Mouse (Mus musculus) liver, embryonic 12.5 days (tissue): ENCODE measurements around the gene Nrl. TPM values are rescaled to one million over a fixed set of nuclear protein-coding genes. Genes with fewer than 3 reads are reported as not detected.

Source experiments
- ATAC-seq: fragments of 200-750 bp; cut with Nextera tagmentation; 2 replicates; pipeline ENCODE4 v1.8.0; 2017; ENCODE audit warnings: moderate number of reproducible peaks, mild to moderate bottlenecking, moderate library complexity
- H3K27ac ChIP-seq: fragments of 300-500 bp; sonication (generic); 2 replicates; pipeline ENCODE4 v1.5.1; 2016; ENCODE audit warnings: mild to moderate bottlenecking
- H3K27me3 ChIP-seq: fragments of 300-500 bp; sonication (generic); replicated peaks from 2 replicates; pipeline ENCODE4 v1.6.1; 2016; ENCODE audit warnings: mild to moderate bottlenecking, moderate library complexity
- H3K36me3 ChIP-seq: fragments of 300-500 bp; sonication (generic); 2 replicates; pipeline ENCODE4 v1.6.1; 2016; ENCODE audit warnings: mild to moderate bottlenecking, moderate library complexity
- H3K4me1 ChIP-seq: fragments of 300-500 bp; sonication (generic); 2 replicates; pipeline ENCODE4 v1.6.1; 2016
- H3K4me2 ChIP-seq: fragments of 300-500 bp; sonication (generic); 2 replicates; pipeline ENCODE4 v1.6.1; 2016; ENCODE audit warnings: mild to moderate bottlenecking, moderate library complexity
- H3K4me3 ChIP-seq: fragments of 300-500 bp; sonication (generic); 2 replicates; pipeline ENCODE4 v1.5.1; 2016; ENCODE audit warnings: mild to moderate bottlenecking, moderate library complexity
- H3K9ac ChIP-seq: fragments of 300-500 bp; sonication (generic); 2 replicates; pipeline ENCODE4 v1.6.1; 2016; ENCODE audit warnings: mild to moderate bottlenecking, moderate library complexity
- H3K9me3 ChIP-seq: fragments of 300-500 bp; sonication (generic); replicated peaks from 2 replicates; pipeline ENCODE4 v1.6.1; 2016; ENCODE audit warnings: mild to moderate bottlenecking, moderate library complexity
- WGBS: fragments of 180-500 bp; shearing (Covaris S2); methylation state at CpG from one replicate; pipeline ENCODE4 v1.1.7; 2016; ENCODE audit not compliant: insufficient replicate concordance; 5-methylcytosine and 5-hydroxymethylcytosine counted together
- polyA plus RNA-seq: library from polyadenylated mRNA; unstranded; fragments of >200 nt; fragmentation: Nextera tagmentation; extraction: Ambion mirVana; gene quantifications from 2 replicates; pipeline ENCODE4 v1.2.1, GENCODE M21; 2016

Gene Nrl
- polyA plus RNA-seq, 1 experiment from 2014 or later: not detected

GRCm38 (mm10) chr14:55524062-55524461, 719 bp downstream of the Nrl start:
- no peak for ATAC-seq
- Histone ChIP-seq H3K4me2 (no peak overlapping the region), H3K36me3 (no peaks in the 10 kb centered on the region), H3K9me3 (no peaks in the 10 kb centered on the region), H3K4me1 (peaks cover 19% of the 10 kb centered on the region), H3K4me3 (no peak overlapping the region), H3K9ac (no peak overlapping the region), H3K27me3 (peaks cover 82% of the 10 kb centered on the region), H3K27ac (no peak overlapping the region)
- WGBS: 38% methylated on average over 4 of the region's 4 CpGs

GRCm38 (mm10) chr14:55520451-55521361, 4.1 kb downstream of the Nrl start:
- ATAC-seq: no peak
- Histone ChIP-seq H3K4me2 (peak overlapping the region; percentile 68), H3K36me3 (no peaks in the 10 kb centered on the region), H3K4me3 (peak overlapping the region; percentile 49), H3K9me3 (no peaks in the 10 kb centered on the region), H3K27ac (no peak overlapping the region), H3K9ac (peak overlapping the region; percentile 34), H3K4me1 (peaks cover 19% of the 10 kb centered on the region), H3K27me3 (peaks cover 100% of the 10 kb centered on the region)
- WGBS: 1% methylated on average over 61 of the region's 61 CpGs

- H3K4me3 ChIP-seq: no peak overlapping the region
- H3K27ac ChIP-seq: no peak overlapping the region
- peaks cover 18% of the 10 kb centered on the region for H3K4me1 ChIP-seq
- H3K9ac ChIP-seq: no peak overlapping the region
- ATAC-seq: no peak
- 50% methylated on average over 4 of the region's 4 CpGs for WGBS
- H3K27me3 ChIP-seq: peaks cover 100% of the 10 kb centered on the region
- H3K9me3 ChIP-seq: no peaks in the 10 kb centered on the region
- no peaks in the 10 kb centered on the region for H3K36me3 ChIP-seq
- H3K4me2 ChIP-seq: no peak overlapping the region
Measured at GRCm38 (mm10) chr14:55519604-55520003, 5.2 kb downstream of the Nrl start.

GRCm38 (mm10) chr14:55518897-55519296, 5.9 kb downstream of the Nrl start:
- 63% methylated on average over 2 of the region's 2 CpGs for WGBS
- Histone ChIP-seq H3K27me3 (peaks cover 100% of the 10 kb centered on the region), H3K9ac (no peak overlapping the region), H3K4me2 (no peak overlapping the region), H3K4me3 (no peak overlapping the region), H3K9me3 (no peaks in the 10 kb centered on the region), H3K4me1 (peaks cover 18% of the 10 kb centered on the region), H3K27ac (no peak overlapping the region), H3K36me3 (no peaks in the 10 kb centered on the region)
- ATAC-seq: no peak

GRCm38 (mm10) chr14:55515846-55516245, 8.9 kb downstream of the Nrl start:
- H3K4me3 ChIP-seq: no peak overlapping the region
- H3K9ac ChIP-seq: no peak overlapping the region
- peaks cover 99% of the 10 kb centered on the region for H3K27me3 ChIP-seq
- no peaks in the 10 kb centered on the region for H3K36me3 ChIP-seq
- WGBS: 72% methylated on average over 4 of the region's 4 CpGs
- H3K4me2 ChIP-seq: no peak overlapping the region
- H3K4me1 ChIP-seq: peaks cover 29% of the 10 kb centered on the region
- no peaks in the 10 kb centered on the region for H3K9me3 ChIP-seq
- H3K27ac ChIP-seq: no peak overlapping the region
- no peak for ATAC-seq

GRCm38 (mm10) chr14:55513927-55514326, 10.9 kb downstream of the Nrl start:
- peak overlapping the region; percentile 25 for H3K4me2 ChIP-seq
- peaks cover 97% of the 10 kb centered on the region for H3K27me3 ChIP-seq
- peaks cover 30% of the 10 kb centered on the region for H3K4me1 ChIP-seq
- H3K36me3 ChIP-seq: no peaks in the 10 kb centered on the region
- ATAC-seq: peak; percentile 65
- H3K4me3 ChIP-seq: no peak overlapping the region
- no peak overlapping the region for H3K27ac ChIP-seq
- no peaks in the 10 kb centered on the region for H3K9me3 ChIP-seq
- 25% methylated on average over 10 of the region's 10 CpGs for WGBS
- no peak overlapping the region for H3K9ac ChIP-seq

- Histone ChIP-seq H3K27me3 (peaks cover 90% of the 10 kb centered on the region), H3K36me3 (no peaks in the 10 kb centered on the region), H3K4me3 (no peak overlapping the region), H3K4me2 (no peak overlapping the region), H3K9me3 (no peaks in the 10 kb centered on the region), H3K4me1 (peaks cover 30% of the 10 kb centered on the region), H3K27ac (no peak overlapping the region), H3K9ac (no peak overlapping the region)
- ATAC-seq: no peak; the same call in 1 of the 2 replicates
- WGBS: 40% methylated on average over 7 of the region's 7 CpGs
Measured at GRCm38 (mm10) chr14:55511037-55511436, 13.7 kb downstream of the Nrl start.

- H3K36me3 ChIP-seq: no peaks in the 10 kb centered on the region
- WGBS: 64% methylated on average over 20 of the region's 22 CpGs
- no peak within 1 kb of the TSS for H3K4me2 ChIP-seq
- H3K9ac ChIP-seq: no peak within 1 kb of the TSS
- H3K27me3 ChIP-seq: peaks cover 85% of the 10 kb centered on the region
- no peak within 1 kb of the TSS for H3K27ac ChIP-seq
- H3K4me1 ChIP-seq: peaks cover 30% of the 10 kb centered on the region
- no peak within 1 kb of the TSS for H3K4me3 ChIP-seq
- no peaks in the 10 kb centered on the region for H3K9me3 ChIP-seq
- no peak for ATAC-seq
Measured at GRCm38 (mm10) chr14:55510125-55510731, 14.6 kb downstream of the Nrl start, which contains the start of gene Cpne6. Gene Cpne6, plus strand, starts transcription at chr14:55510445.

GRCm38 (mm10) chr14:55509540-55509939, 15.2 kb downstream of the Nrl start:
- Histone ChIP-seq H3K4me3 (no peak overlapping the region), H3K4me1 (peaks cover 28% of the 10 kb centered on the region), H3K4me2 (no peak overlapping the region), H3K27ac (no peak overlapping the region), H3K9ac (no peak overlapping the region), H3K9me3 (no peaks in the 10 kb centered on the region), H3K27me3 (peaks cover 79% of the 10 kb centered on the region), H3K36me3 (no peaks in the 10 kb centered on the region)
- WGBS: 70% methylated on average over 10 of the region's 10 CpGs
- no peak for ATAC-seq

- no peak for ATAC-seq
- Histone ChIP-seq H3K9ac (no peak overlapping the region), H3K4me2 (no peak overlapping the region), H3K4me1 (peaks cover 12% of the 10 kb centered on the region; the same call in 1 of the 2 replicates), H3K9me3 (no peaks in the 10 kb centered on the region), H3K27ac (no peak overlapping the region), H3K36me3 (no peaks in the 10 kb centered on the region), H3K4me3 (no peak overlapping the region), H3K27me3 (peaks cover 65% of the 10 kb centered on the region)
- 45% methylated on average over 7 of the region's 7 CpGs for WGBS
Measured at GRCm38 (mm10) chr14:55507801-55508200, 17.0 kb downstream of the Nrl start.

GRCm38 (mm10) chr14:55505612-55506011, 19.2 kb downstream of the Nrl start:
- Histone ChIP-seq H3K4me1 (peaks cover 5% of the 10 kb centered on the region; the same call in 1 of the 2 replicates), H3K27ac (no peak overlapping the region), H3K4me3 (no peak overlapping the region), H3K9ac (no peak overlapping the region), H3K27me3 (peaks cover 48% of the 10 kb centered on the region), H3K36me3 (no peaks in the 10 kb centered on the region), H3K4me2 (no peak overlapping the region), H3K9me3 (no peaks in the 10 kb centered on the region)
- ATAC-seq: no peak
- 71% methylated on average over 9 of the region's 9 CpGs for WGBS

GRCm38 (mm10) chr14:55497449-55497821, 27.3 kb downstream of the Nrl start:
- ATAC-seq: peak; percentile 30
- Histone ChIP-seq H3K9ac (no peak overlapping the region), H3K36me3 (peaks cover 5% of the 10 kb centered on the region; the same call in 1 of the 2 replicates), H3K27ac (no peak overlapping the region), H3K4me2 (no peak overlapping the region), H3K4me1 (peaks cover 7% of the 10 kb centered on the region), H3K27me3 (peaks cover 40% of the 10 kb centered on the region), H3K9me3 (no peaks in the 10 kb centered on the region), H3K4me3 (no peak overlapping the region)
- 25% methylated on average over 6 of the region's 6 CpGs for WGBS
